Mouse (Mus musculus): ENCODE data around the gene Ddx43. TPM values are rescaled to one million over a fixed set of nuclear protein-coding genes. Genes with fewer than 3 reads are reported as not detected.
"Not testable (repeated sequence)": the region's sequence is repeated elsewhere in the genome, so short reads cannot be mapped to it uniquely, and the experiment has no call there.

Gene Ddx43
- polyA plus RNA-seq (2016; fragmentation: Nextera tagmentation; extraction: Ambion mirVana) = 0.30 and 0.54 TPM in 2 replicates

DNA sequence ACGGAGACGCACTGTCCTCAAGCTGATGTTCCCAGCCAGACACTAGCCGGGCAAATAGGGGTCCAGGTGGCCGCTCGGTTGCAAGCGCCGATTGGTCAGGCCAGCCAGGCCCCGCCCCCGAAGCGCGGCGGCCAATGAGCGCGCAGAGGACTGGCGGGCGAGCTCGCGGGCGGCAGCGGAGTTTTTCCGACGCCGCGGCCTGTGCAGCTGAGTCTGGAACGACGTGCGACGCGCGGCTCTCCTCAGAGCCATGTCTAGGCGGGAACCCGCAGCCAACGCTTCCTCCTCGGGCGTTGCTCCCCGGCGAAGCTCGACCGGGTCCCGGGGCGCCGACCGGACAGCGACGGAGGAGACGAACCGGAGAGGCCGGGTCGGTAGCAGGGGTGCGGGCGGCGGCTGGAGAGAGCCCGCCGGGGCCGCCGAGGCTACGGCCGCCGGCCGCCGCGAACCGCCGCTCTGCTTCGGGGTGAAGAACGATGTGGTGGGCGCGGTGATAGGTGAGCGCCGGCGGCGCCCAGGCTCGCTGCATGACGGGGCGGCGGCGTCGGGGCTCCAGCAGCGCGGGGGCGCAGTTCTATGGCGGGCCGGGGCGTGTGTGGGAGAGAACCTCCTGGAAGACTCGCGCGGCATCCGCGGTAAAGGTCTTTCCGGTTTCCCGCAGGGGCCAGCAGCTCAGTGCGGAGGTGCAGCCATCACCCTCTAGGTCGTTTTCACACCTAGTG, at the start of gene Ddx43:
Gene Ddx43, plus strand, starts transcription at position 148 of the 722 bp plus-strand sequence.
- WGBS = 3% methylated on average over 93 of the region's 93 CpGs
- H3K27me3 ChIP-seq = peaks cover 78% of the 10 kb centered on the region
- H3K9me3 ChIP-seq = no peaks in the 10 kb centered on the region
- H3K9ac ChIP-seq (replicated peaks) = peak within 1 kb of the TSS; percentile 47; the same call in 1 of the 2 replicates
- no peak within 1 kb of the TSS for H3K27ac ChIP-seq
- peak within 1 kb of the TSS; percentile 61 for H3K4me2 ChIP-seq
- no peaks in the 10 kb centered on the region for H3K36me3 ChIP-seq
- H3K4me3 ChIP-seq (replicated peaks) = peak within 1 kb of the TSS; percentile 43
- ATAC-seq (ENCODE audit: insufficient number of reproducible peaks, insufficient read depth, low FRiP score, low TSS enrichment, low read depth) = peak; percentile 84
- H3K4me1 ChIP-seq (replicated peaks) = peaks cover 4% of the 10 kb centered on the region; the same call in 1 of the 2 replicates

DNA sequence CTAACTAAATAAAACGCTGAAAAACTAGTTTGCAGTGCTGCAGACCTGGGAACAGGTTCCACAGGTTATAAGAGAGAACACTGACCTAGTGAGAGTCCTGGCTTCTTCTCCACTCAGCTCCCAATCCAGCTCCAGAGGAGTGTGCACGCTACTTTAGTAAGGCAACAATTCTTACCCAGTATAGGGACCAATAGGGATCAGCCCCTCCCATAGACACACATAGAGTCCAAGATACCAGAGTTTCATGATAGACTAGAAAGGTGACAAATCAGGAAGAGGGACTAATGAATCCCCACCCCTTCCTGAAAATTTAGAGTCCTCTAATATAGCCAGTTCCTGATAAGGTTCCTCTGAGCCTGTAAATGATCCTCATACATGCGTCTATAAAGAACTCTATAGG, 48.6 kb upstream of the Ddx43 start:
- no peak for ATAC-seq (ENCODE audit: insufficient number of reproducible peaks, insufficient read depth, low FRiP score, low TSS enrichment, low read depth)
- WGBS = 70% methylated on average over 3 of the region's 3 CpGs
- H3K4me3 ChIP-seq (replicated peaks) = no peak overlapping the region

DNA sequence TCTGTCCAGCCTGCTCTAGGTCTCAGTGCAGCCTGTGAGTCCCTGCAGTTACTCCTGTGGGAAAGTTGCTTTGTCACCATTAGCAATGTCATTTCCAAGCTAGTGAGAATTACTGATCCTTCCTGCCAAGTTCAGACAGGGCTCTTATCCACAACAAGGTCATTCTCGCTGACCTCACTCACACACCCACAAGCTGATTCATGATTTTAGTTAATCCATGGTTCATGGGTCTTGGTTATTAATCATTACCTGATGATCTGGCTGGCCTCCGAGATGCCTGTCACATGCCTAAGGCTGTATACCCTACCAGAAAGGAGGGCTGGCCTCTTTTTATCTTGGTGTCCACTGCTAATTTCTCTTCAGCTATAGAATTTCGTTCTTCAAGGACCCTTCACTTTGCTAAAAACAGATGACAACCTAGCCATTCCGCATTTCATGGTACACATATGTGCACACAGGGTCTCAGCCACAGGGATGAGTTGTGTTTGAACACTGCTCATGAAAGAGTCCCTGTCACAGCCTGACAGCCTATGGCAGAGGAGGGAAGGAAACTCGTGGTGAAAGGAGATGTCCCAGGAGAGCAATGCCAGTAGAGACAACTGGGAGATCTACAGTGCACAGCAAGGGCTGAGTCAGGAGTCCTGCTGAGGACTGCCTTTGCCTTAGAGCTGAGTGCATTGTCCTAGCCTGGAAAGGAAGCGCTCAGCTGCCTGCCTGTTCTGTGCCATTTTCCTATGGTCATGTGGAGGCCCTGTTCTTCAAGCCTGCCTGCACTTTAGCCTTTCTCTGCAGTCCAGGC, 47.2 kb upstream of the Ddx43 start:
- H3K9ac ChIP-seq (replicated peaks); H3K27me3 ChIP-seq; H3K4me2 ChIP-seq; ATAC-seq (ENCODE audit: insufficient number of reproducible peaks, insufficient read depth, low FRiP score, low TSS enrichment, low read depth); H3K4me1 ChIP-seq (replicated peaks); H3K9me3 ChIP-seq; H3K4me3 ChIP-seq (replicated peaks); H3K27ac ChIP-seq; H3K36me3 ChIP-seq: not testable (repeated sequence)
- WGBS = 66% methylated on average over 6 of the region's 6 CpGs

More for the DNA sequence above, 48.6 kb upstream of the Ddx43 start:
- no peaks in the 10 kb centered on the region for H3K36me3 ChIP-seq
- no peak overlapping the region for H3K4me2 ChIP-seq
- H3K9me3 ChIP-seq = no peaks in the 10 kb centered on the region
- H3K4me1 ChIP-seq (replicated peaks) = no peaks in the 10 kb centered on the region
- no peaks in the 10 kb centered on the region for H3K27me3 ChIP-seq
- no peak overlapping the region for H3K27ac ChIP-seq
- H3K9ac ChIP-seq (replicated peaks) = no peak overlapping the region

DNA sequence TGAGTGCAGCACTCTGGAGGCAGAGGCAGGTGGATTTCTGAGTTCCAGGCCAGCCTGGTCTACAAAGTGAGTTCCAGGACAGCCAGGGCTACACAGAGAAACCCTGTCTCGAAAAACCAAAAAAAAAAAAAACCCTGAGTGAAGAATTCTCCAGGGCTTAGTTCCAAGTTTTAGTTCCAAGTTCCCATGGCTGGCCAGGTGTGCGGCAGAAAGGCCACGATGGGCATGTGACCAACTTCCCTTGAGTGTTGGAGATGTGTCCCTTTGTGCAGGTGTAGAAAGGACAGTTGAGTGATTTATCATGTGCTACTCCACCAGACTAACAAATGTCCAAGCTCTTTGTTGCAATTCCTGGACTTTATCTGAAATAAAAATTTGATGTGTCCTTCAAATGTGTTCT, 46.4 kb upstream of the Ddx43 start:
- WGBS = 81% methylated on average over 3 of the region's 3 CpGs

DNA sequence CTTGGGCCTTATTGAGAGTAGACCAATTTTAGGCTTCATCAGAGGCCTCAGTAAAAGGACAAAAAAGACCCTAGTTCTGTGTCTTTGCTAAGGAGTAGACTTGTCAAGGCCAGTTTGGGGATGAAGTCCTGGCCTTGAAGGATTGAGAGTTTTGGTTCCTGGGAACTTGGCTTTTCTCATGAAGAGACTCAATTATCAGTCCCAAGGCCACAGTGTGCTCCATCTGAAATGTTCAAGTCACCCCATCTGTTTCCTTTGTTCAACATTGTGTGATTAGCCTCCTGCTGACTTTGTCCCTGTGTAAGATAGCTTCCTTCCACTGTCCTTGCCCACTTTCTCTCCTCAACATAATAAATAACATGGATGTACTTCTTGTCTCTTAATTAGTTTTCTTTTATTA, 45.6 kb upstream of the Ddx43 start:
- H3K9me3 ChIP-seq; H3K27ac ChIP-seq; ATAC-seq (ENCODE audit: insufficient number of reproducible peaks, insufficient read depth, low FRiP score, low TSS enrichment, low read depth); H3K4me3 ChIP-seq (replicated peaks); H3K27me3 ChIP-seq; H3K4me1 ChIP-seq (replicated peaks); H3K9ac ChIP-seq (replicated peaks); H3K36me3 ChIP-seq; H3K4me2 ChIP-seq: not testable (repeated sequence)

More for the DNA sequence above, 46.4 kb upstream of the Ddx43 start:
- H3K9ac ChIP-seq (replicated peaks); H3K27ac ChIP-seq; H3K4me2 ChIP-seq; H3K9me3 ChIP-seq; H3K4me1 ChIP-seq (replicated peaks); H3K36me3 ChIP-seq; ATAC-seq (ENCODE audit: insufficient number of reproducible peaks, insufficient read depth, low FRiP score, low TSS enrichment, low read depth); H3K27me3 ChIP-seq; H3K4me3 ChIP-seq (replicated peaks): not testable (repeated sequence)

DNA sequence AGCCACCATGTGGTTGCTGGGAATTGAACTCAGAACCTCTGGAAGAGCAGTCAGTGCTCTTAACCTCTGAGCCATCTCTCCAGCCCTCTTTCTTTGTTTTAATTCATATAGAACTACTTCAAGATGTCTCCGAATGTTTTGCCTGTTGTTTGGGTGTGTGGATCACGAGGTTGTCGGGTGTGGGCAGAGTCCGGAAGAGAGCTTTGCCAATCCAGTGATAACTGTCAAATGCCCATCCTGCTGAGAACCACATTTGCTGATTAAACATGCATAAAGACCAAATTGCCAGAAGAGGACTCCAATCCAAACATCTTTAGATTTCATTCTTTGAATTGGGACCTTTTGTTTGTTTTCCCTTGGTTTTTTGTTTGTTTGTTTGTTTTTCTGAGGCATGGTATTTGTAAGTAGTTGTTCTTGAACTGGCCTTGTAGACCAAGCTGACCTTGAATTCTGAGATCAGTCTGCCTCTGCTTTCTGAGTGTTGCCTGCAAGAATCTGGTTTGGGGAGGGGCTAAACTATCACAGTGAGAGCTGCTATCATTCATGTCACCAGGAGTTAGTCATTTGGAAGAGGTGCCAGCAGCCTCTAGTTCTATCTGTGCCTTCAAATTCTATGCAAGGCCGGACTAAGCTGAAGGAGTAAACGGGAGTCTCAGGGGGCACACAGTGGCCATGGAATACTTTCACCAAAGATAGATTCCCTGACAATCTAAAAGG, 43.9 kb upstream of the Ddx43 start:
- H3K4me2 ChIP-seq = no peak overlapping the region
- H3K36me3 ChIP-seq = no peaks in the 10 kb centered on the region
- whole genome bisulfite sequencing = 84% methylated on average over 6 of the region's 6 CpGs
- no peak overlapping the region for H3K27ac ChIP-seq
- H3K4me1 ChIP-seq (replicated peaks) = no peaks in the 10 kb centered on the region
- no peaks in the 10 kb centered on the region for H3K9me3 ChIP-seq
- H3K27me3 ChIP-seq = no peaks in the 10 kb centered on the region
- no peak overlapping the region for H3K9ac ChIP-seq (replicated peaks)
- no peak for ATAC-seq (ENCODE audit: insufficient number of reproducible peaks, insufficient read depth, low FRiP score, low TSS enrichment, low read depth)
- no peak overlapping the region for H3K4me3 ChIP-seq (replicated peaks)

DNA sequence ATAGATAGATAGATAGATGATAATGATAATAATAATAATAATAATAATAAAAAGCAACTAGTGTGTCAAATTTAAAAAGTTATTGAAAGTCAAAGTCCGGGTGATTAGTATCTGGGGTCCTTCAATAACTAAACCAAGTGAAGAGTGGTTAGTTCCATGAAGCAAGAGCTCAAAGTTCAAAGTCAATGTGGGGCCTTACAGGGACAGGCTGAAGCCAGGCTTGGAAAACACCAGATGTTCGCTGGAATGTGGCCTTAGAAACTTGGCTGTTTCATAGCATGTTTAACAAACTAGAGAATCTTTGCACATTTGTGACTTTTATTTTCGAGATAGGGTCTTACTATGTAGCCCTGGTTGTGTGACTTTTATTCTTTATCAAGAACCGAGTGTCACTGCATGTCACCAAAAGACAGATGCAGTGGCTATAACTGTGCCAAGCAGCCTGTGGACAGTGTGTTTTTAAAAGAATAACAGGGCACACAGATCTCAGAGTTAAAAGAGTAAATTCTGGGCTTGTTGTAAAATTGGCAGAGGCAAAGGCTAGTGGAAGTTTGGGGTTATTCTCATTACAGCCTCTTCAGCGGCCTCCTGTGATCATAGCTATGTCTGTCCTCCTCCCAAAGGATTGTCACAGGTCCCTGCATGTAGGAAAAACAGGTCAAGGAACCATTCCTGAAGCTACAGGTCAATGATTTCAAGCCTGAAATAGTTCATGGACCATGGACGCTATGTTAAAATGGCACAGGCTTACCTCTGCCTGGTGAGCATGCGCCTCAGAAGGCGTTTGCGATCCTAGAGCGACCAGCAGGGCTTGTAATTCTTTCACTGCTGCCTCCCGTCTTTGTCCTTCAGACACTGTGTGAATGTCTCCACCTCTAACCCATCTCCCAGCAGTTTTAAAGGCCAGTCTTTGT, 40.7 kb upstream of the Ddx43 start:
- H3K4me2 ChIP-seq = no peak overlapping the region

DNA sequence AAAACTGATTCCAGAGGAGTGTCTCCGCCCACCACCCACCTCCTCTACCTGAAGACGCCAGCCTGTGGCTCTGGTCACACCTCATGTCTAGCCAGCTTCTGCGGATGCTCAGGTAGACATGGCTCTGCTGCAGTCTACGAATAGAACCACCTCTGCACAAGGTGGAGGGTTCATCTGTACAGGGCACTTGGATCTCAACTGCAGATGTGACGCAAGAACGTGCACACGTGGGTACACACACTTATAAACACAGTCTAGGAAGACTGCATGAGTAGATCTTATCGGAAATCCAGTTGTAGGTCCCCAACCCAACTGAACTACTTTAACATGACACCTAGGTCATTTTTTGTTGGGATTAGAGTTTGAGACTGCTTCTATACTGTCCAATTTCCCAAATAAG, 40.0 kb upstream of the Ddx43 start, which contains the start of gene Gsta2:
Gene Gsta2, minus strand, starts transcription at position 178 of the 400 bp plus-strand sequence.
- Histone ChIP-seq H3K36me3 (no peaks in the 10 kb centered on the region), H3K9ac (replicated peaks) (no peak within 1 kb of the TSS), H3K4me3 (replicated peaks) (no peak within 1 kb of the TSS), H3K4me1 (replicated peaks) (no peaks in the 10 kb centered on the region), H3K27ac (no peak within 1 kb of the TSS), H3K27me3 (no peaks in the 10 kb centered on the region), H3K4me2 (no peak within 1 kb of the TSS), H3K9me3 (no peaks in the 10 kb centered on the region)
- no peak for ATAC-seq (ENCODE audit: insufficient number of reproducible peaks, insufficient read depth, low FRiP score, low TSS enrichment, low read depth)
- WGBS = 85% methylated on average over 8 of the region's 8 CpGs

More for the DNA sequence above, 40.7 kb upstream of the Ddx43 start:
- 77% methylated on average over 11 of the region's 11 CpGs for WGBS
- Histone ChIP-seq H3K4me1 (replicated peaks) (no peaks in the 10 kb centered on the region), H3K4me3 (replicated peaks) (no peak overlapping the region), H3K9me3 (no peaks in the 10 kb centered on the region), H3K9ac (replicated peaks) (no peak overlapping the region), H3K27me3 (no peaks in the 10 kb centered on the region), H3K36me3 (no peaks in the 10 kb centered on the region), H3K27ac (no peak overlapping the region)
- ATAC-seq (ENCODE audit: insufficient number of reproducible peaks, insufficient read depth, low FRiP score, low TSS enrichment, low read depth) = no peak

DNA sequence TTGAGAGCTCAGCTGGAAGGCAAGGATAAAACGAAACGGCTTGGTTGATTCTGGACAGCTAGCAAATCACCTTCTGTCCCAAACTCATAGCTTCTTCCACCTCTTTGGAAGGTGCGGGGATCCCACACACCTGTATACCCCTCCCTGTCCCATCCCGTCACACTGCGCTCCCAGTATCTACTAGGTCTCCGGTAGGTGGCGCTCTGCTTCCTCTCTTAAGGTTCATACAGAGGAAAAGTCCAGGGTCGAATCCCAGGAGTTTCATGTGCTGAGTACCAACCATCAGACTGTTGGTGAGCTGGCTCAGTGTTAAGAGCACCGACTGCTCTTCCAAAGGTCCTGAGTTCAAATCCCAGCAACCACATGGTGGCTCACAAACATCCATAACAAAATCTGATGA, 37.5 kb upstream of the Ddx43 start:
- no peaks in the 10 kb centered on the region for H3K27me3 ChIP-seq
- H3K9me3 ChIP-seq = no peaks in the 10 kb centered on the region
- H3K4me1 ChIP-seq (replicated peaks) = no peaks in the 10 kb centered on the region
- no peak overlapping the region for H3K4me2 ChIP-seq
- no peak overlapping the region for H3K27ac ChIP-seq
- WGBS = 14% methylated on average over 9 of the region's 9 CpGs
- H3K36me3 ChIP-seq = no peaks in the 10 kb centered on the region
- H3K9ac ChIP-seq (replicated peaks) = no peak overlapping the region
- ATAC-seq (ENCODE audit: insufficient number of reproducible peaks, insufficient read depth, low FRiP score, low TSS enrichment, low read depth) = no peak
- no peak overlapping the region for H3K4me3 ChIP-seq (replicated peaks)

DNA sequence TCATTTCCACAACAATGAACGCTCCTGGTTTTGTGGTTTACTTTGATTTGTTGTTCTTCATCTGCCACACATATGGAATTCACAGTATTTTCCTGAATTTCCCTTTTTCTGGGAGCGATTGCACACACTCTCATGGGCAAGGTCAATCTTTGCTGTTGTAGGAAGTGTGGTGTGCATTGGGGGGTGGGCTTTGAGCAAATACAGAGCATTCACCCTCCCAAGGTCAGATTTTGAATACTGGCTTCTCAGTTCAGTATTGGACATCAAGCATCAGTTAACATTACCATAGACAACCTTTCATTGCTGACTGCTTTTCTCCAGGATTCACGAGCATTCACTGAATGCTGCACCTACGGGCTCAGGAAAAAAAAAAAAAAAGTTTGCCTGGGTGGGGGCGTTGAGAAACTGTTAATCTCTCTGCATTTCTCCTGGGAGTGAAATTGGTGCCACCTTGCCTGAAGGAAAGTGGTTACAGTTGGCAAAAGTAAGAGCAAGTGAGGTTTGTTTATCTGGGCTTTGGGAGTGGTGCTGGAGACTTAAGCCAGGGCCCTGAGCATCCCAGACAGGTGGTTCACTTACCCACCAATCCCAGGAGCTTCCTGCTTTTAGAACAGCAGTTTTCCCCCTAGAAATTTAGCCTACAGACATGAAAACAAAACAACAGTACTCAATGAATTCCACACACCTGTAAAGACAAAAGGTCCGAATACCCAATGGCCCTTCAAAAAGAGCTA, 35.7 kb upstream of the Ddx43 start:
- Histone ChIP-seq H3K36me3 (no peaks in the 10 kb centered on the region), H3K4me2 (no peak overlapping the region), H3K27ac (no peak overlapping the region), H3K4me3 (replicated peaks) (no peak overlapping the region), H3K27me3 (no peaks in the 10 kb centered on the region), H3K9me3 (no peaks in the 10 kb centered on the region), H3K9ac (replicated peaks) (no peak overlapping the region), H3K4me1 (replicated peaks) (no peaks in the 10 kb centered on the region)
- no peak for ATAC-seq (ENCODE audit: insufficient number of reproducible peaks, insufficient read depth, low FRiP score, low TSS enrichment, low read depth)
- 73% methylated on average over 6 of the region's 6 CpGs for WGBS
